Mouse (Mus musculus): ENCODE data around the gene Pth1r. TPM values are rescaled to one million over a fixed set of nuclear protein-coding genes. Genes with fewer than 3 reads are reported as not detected.

Pth1r gene
- polyA plus RNA-seq, 2 experiments: 96.9 to 149 TPM

- Histone ChIP-seq H3K4me3 (replicated peaks; ENCODE audit: low read length) (no peak overlapping the region), H3K27me3 (ENCODE audit: control insufficient read depth, insufficient read depth, low read length) (no peaks in the 10 kb centered on the region), H3K9me3 (ENCODE audit: control insufficient read depth, low read length) (no peaks in the 10 kb centered on the region), H3K27ac (replicated peaks; ENCODE audit: low read depth, low read length) (no peak overlapping the region), H3K9ac (ENCODE audit: low read depth, low read length, severe bottlenecking) (no peak overlapping the region), H3K4me1 (ENCODE audit: control insufficient read depth, insufficient read depth, low read length) (no peaks in the 10 kb centered on the region; the same call in 1 of the 2 replicates), H3K4me2 (replicated peaks; ENCODE audit: low read depth, low read length, severe bottlenecking) (no peak overlapping the region), H3K36me3 (ENCODE audit: control insufficient read depth, insufficient read depth, low read length) (peaks cover 43% of the 10 kb centered on the region)
- WGBS: 75% methylated on average over 3 of the region's 3 CpGs
- ATAC-seq (ENCODE audit: low FRiP score, low read depth): no peak
- no peak for TF ChIP-seq POLR2A (IDR thresholded peaks at IDR 0.05; ENCODE audit: borderline replicate concordance, extremely low read depth, insufficient read depth, insufficient read length)
- DNase-seq (ENCODE audit: low spot score): no peak
These were observed 28.1 kb downstream of the Pth1r start for GRCm38 (mm10) chr9:110718810-110719209.

GRCm38 (mm10) chr9:110718071-110718470, 28.9 kb downstream of the Pth1r start:
- H3K4me2 ChIP-seq (replicated peaks; ENCODE audit: low read depth, low read length, severe bottlenecking): no peak overlapping the region
- H3K4me1 ChIP-seq (ENCODE audit: control insufficient read depth, insufficient read depth, low read length): no peaks in the 10 kb centered on the region; the same call in 1 of the 2 replicates
- TF ChIP-seq POLR2A (IDR thresholded peaks at IDR 0.05; ENCODE audit: borderline replicate concordance, extremely low read depth, insufficient read depth, insufficient read length): no peak
- H3K27ac ChIP-seq (replicated peaks; ENCODE audit: low read depth, low read length): no peak overlapping the region
- DNase-seq (ENCODE audit: low spot score): peak; percentile 49
- no peak overlapping the region for H3K4me3 ChIP-seq (replicated peaks; ENCODE audit: low read length)
- H3K36me3 ChIP-seq (ENCODE audit: control insufficient read depth, insufficient read depth, low read length): peaks cover 37% of the 10 kb centered on the region
- no peak overlapping the region for H3K9ac ChIP-seq (ENCODE audit: low read depth, low read length, severe bottlenecking)
- 77% methylated on average over 6 of the region's 6 CpGs for WGBS
- ATAC-seq (ENCODE audit: low FRiP score, low read depth): no peak
- H3K9me3 ChIP-seq (ENCODE audit: control insufficient read depth, low read length): no peaks in the 10 kb centered on the region
- no peaks in the 10 kb centered on the region for H3K27me3 ChIP-seq (ENCODE audit: control insufficient read depth, insufficient read depth, low read length)

GRCm38 (mm10) chr9:110716775-110717174, 30.2 kb downstream of the Pth1r start:
- DNase-seq (ENCODE audit: low spot score): peak; percentile 88
- peaks cover 31% of the 10 kb centered on the region for H3K36me3 ChIP-seq (ENCODE audit: control insufficient read depth, insufficient read depth, low read length)
- no peak overlapping the region for H3K4me3 ChIP-seq (replicated peaks; ENCODE audit: low read length)
- no peaks in the 10 kb centered on the region; the same call in 1 of the 2 replicates for H3K4me1 ChIP-seq (ENCODE audit: control insufficient read depth, insufficient read depth, low read length)
- 24% methylated on average over 4 of the region's 4 CpGs for WGBS
- H3K9ac ChIP-seq (ENCODE audit: low read depth, low read length, severe bottlenecking): no peak overlapping the region
- H3K27ac ChIP-seq (replicated peaks; ENCODE audit: low read depth, low read length): no peak overlapping the region
- TF ChIP-seq POLR2A (IDR thresholded peaks at IDR 0.05; ENCODE audit: borderline replicate concordance, extremely low read depth, insufficient read depth, insufficient read length): no peak
- no peak overlapping the region for H3K4me2 ChIP-seq (replicated peaks; ENCODE audit: low read depth, low read length, severe bottlenecking)
- H3K9me3 ChIP-seq (ENCODE audit: control insufficient read depth, low read length): no peaks in the 10 kb centered on the region
- peak; percentile 62 for ATAC-seq (ENCODE audit: low FRiP score, low read depth)
- H3K27me3 ChIP-seq (ENCODE audit: control insufficient read depth, insufficient read depth, low read length): no peaks in the 10 kb centered on the region

DNA sequence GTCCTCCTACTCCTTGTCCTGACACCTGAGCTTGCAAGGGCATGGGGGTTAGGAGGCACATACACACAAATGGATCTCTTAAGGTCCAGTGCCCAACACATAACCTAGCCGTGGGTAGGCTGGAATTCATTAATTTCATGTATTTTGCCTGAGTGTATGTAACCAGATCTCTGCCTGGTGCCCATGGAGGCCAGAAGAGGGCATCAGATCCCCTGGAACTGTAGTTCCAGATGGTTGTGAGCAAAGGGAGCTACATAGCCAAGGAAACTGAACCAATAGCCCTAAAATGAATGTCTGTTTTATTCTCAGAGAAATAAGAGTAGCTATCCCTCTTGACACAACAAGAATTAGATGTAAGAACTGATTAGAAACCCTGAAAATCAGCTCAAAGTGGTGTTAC, 31.5 kb downstream of the Pth1r start:
- no peak for TF ChIP-seq POLR2A (IDR thresholded peaks at IDR 0.05; ENCODE audit: borderline replicate concordance, extremely low read depth, insufficient read depth, insufficient read length)
- Histone ChIP-seq H3K27ac (replicated peaks; ENCODE audit: low read depth, low read length) (no peak overlapping the region), H3K36me3 (ENCODE audit: control insufficient read depth, insufficient read depth, low read length) (peaks cover 24% of the 10 kb centered on the region), H3K4me1 (ENCODE audit: control insufficient read depth, insufficient read depth, low read length) (no peaks in the 10 kb centered on the region; the same call in 1 of the 2 replicates), H3K9me3 (ENCODE audit: control insufficient read depth, low read length) (no peaks in the 10 kb centered on the region), H3K27me3 (ENCODE audit: control insufficient read depth, insufficient read depth, low read length) (no peaks in the 10 kb centered on the region), H3K4me3 (replicated peaks; ENCODE audit: low read length) (no peak overlapping the region), H3K9ac (ENCODE audit: low read depth, low read length, severe bottlenecking) (no peak overlapping the region), H3K4me2 (replicated peaks; ENCODE audit: low read depth, low read length, severe bottlenecking) (no peak overlapping the region)
- ATAC-seq (ENCODE audit: low FRiP score, low read depth) (no peak), DNase-seq (ENCODE audit: low spot score) (no peak)
- whole genome bisulfite sequencing: 27% methylated on average over 1 of the region's 1 CpGs

GRCm38 (mm10) chr9:110713389-110713788, 33.6 kb downstream of the Pth1r start:
- Histone ChIP-seq H3K27ac (replicated peaks; ENCODE audit: low read depth, low read length) (no peak overlapping the region), H3K27me3 (ENCODE audit: control insufficient read depth, insufficient read depth, low read length) (no peaks in the 10 kb centered on the region), H3K9ac (ENCODE audit: low read depth, low read length, severe bottlenecking) (no peak overlapping the region), H3K4me1 (ENCODE audit: control insufficient read depth, insufficient read depth, low read length) (no peaks in the 10 kb centered on the region), H3K4me2 (replicated peaks; ENCODE audit: low read depth, low read length, severe bottlenecking) (no peak overlapping the region), H3K9me3 (ENCODE audit: control insufficient read depth, low read length) (no peaks in the 10 kb centered on the region), H3K36me3 (ENCODE audit: control insufficient read depth, insufficient read depth, low read length) (peaks cover 24% of the 10 kb centered on the region), H3K4me3 (replicated peaks; ENCODE audit: low read length) (no peak overlapping the region)
- no peak for ATAC-seq (ENCODE audit: low FRiP score, low read depth)
- no peak for TF ChIP-seq POLR2A (IDR thresholded peaks at IDR 0.05; ENCODE audit: borderline replicate concordance, extremely low read depth, insufficient read depth, insufficient read length)
- no peak for DNase-seq (ENCODE audit: low spot score)
- 44% methylated on average over 1 of the region's 1 CpGs for WGBS

- no peaks in the 10 kb centered on the region for H3K27me3 ChIP-seq (ENCODE audit: control insufficient read depth, insufficient read depth, low read length)
- no peak overlapping the region for H3K4me3 ChIP-seq (replicated peaks; ENCODE audit: low read length)
- H3K9me3 ChIP-seq (ENCODE audit: control insufficient read depth, low read length): no peaks in the 10 kb centered on the region
- no peak overlapping the region for H3K4me2 ChIP-seq (replicated peaks; ENCODE audit: low read depth, low read length, severe bottlenecking)
- no peak for TF ChIP-seq POLR2A (IDR thresholded peaks at IDR 0.05; ENCODE audit: borderline replicate concordance, extremely low read depth, insufficient read depth, insufficient read length)
- ATAC-seq (ENCODE audit: low FRiP score, low read depth) (no peak), DNase-seq (ENCODE audit: low spot score) (no peak)
- H3K4me1 ChIP-seq (ENCODE audit: control insufficient read depth, insufficient read depth, low read length): no peaks in the 10 kb centered on the region
- no peak overlapping the region for H3K27ac ChIP-seq (replicated peaks; ENCODE audit: low read depth, low read length)
- H3K9ac ChIP-seq (ENCODE audit: low read depth, low read length, severe bottlenecking): no peak overlapping the region
- H3K36me3 ChIP-seq (ENCODE audit: control insufficient read depth, insufficient read depth, low read length): peaks cover 24% of the 10 kb centered on the region
- WGBS: 84% methylated on average over 4 of the region's 4 CpGs
These were observed 34.4 kb downstream of the Pth1r start for GRCm38 (mm10) chr9:110712545-110712944.

All from limb, embryonic 14.5 days (tissue).